Mouse (Mus musculus) splenic B cell, adult 2 months (primary cell): ENCODE data around the gene Col4a3.

Experiments used
- DNase-seq: peaks from one replicate; pipeline ENCODE4 v3.0.0-alpha.2; 2011; ENCODE audit warnings: low read depth, low spot score
- H3K27me3 ChIP-seq: 2 replicates; pipeline ENCODE4 v1.6.1; 2012; ENCODE audit warnings: mild to moderate bottlenecking, low read length, moderate library complexity, mixed read lengths; ENCODE audit not compliant: control insufficient read depth, poor library complexity, insufficient read depth, severe bottlenecking
- H3K36me3 ChIP-seq: 2 replicates; pipeline ENCODE4 v1.6.1; 2012; ENCODE audit warnings: mild to moderate bottlenecking, low read length, moderate library complexity, mixed read lengths; ENCODE audit not compliant: control insufficient read depth, poor library complexity, insufficient read depth, severe bottlenecking

Gene Col4a3

GRCm38 (mm10) chr1:82578320-82578719, 8.4 kb upstream of the Col4a3 start:
- no peak for DNase-seq
- Histone ChIP-seq H3K27me3 (no peaks in the 10 kb centered on the region), H3K36me3 (no peaks in the 10 kb centered on the region)

DNA sequence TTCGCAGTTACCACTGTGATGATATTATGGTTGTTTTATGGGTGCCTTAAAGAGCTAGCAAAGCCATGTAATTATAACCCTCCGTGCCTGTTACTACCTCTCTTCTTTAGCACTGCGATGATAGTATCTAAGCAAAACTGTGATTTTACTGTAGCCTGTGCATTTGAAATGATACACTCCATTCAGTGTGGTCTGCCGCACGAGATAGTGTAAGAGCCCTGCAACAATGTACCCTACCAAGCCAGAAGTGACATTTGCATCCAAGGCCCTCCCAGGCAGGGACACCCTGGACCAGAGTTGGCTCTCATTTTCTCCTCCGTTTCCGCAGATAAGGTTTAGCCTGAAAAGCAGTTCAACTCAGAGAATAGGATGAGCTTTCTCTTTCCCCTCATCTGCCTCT, 740 bp upstream of the Col4a3 start:
- no peaks in the 10 kb centered on the region; the same call in 1 of the 2 replicates for H3K27me3 ChIP-seq
- no peak for DNase-seq

GRCm38 (mm10) chr1:82590266-82590665, 3.5 kb downstream of the Col4a3 start:
- H3K36me3 ChIP-seq, result no peaks in the 10 kb centered on the region
- DNase-seq, result no peak
- H3K27me3 ChIP-seq, result no peaks in the 10 kb centered on the region; the same call in 1 of the 2 replicates

More for the DNA sequence above, 740 bp upstream of the Col4a3 start:
- H3K36me3 ChIP-seq, result no peaks in the 10 kb centered on the region

- Histone ChIP-seq H3K36me3 (no peaks in the 10 kb centered on the region), H3K27me3 (no peaks in the 10 kb centered on the region)
- DNase-seq, result no peak
These were observed 10.3 kb downstream of the Col4a3 start for GRCm38 (mm10) chr1:82596864-82597596.

- H3K36me3 ChIP-seq, result no peaks in the 10 kb centered on the region
- H3K27me3 ChIP-seq, result no peaks in the 10 kb centered on the region
- no peak for DNase-seq
These were observed 16.7 kb downstream of the Col4a3 start for GRCm38 (mm10) chr1:82603198-82603950.

GRCm38 (mm10) chr1:82605347-82605746, 18.6 kb downstream of the Col4a3 start:
- Histone ChIP-seq H3K27me3 (no peaks in the 10 kb centered on the region), H3K36me3 (no peaks in the 10 kb centered on the region)
- no peak for DNase-seq

- Histone ChIP-seq H3K36me3 (no peaks in the 10 kb centered on the region), H3K27me3 (no peaks in the 10 kb centered on the region)
- no peak for DNase-seq
These were observed 19.1 kb downstream of the Col4a3 start for GRCm38 (mm10) chr1:82605856-82606255.

- no peak for DNase-seq
- H3K36me3 ChIP-seq, result no peaks in the 10 kb centered on the region
- no peaks in the 10 kb centered on the region for H3K27me3 ChIP-seq
These were observed 22.0 kb downstream of the Col4a3 start for GRCm38 (mm10) chr1:82608646-82609262.

GRCm38 (mm10) chr1:82612061-82612660, 25.4 kb downstream of the Col4a3 start:
- DNase-seq, result no peak
- H3K36me3 ChIP-seq, result no peaks in the 10 kb centered on the region
- no peaks in the 10 kb centered on the region for H3K27me3 ChIP-seq

GRCm38 (mm10) chr1:82618001-82618400, 31.3 kb downstream of the Col4a3 start:
- Histone ChIP-seq H3K36me3 (no peaks in the 10 kb centered on the region), H3K27me3 (no peaks in the 10 kb centered on the region)
- no peak for DNase-seq

DNA sequence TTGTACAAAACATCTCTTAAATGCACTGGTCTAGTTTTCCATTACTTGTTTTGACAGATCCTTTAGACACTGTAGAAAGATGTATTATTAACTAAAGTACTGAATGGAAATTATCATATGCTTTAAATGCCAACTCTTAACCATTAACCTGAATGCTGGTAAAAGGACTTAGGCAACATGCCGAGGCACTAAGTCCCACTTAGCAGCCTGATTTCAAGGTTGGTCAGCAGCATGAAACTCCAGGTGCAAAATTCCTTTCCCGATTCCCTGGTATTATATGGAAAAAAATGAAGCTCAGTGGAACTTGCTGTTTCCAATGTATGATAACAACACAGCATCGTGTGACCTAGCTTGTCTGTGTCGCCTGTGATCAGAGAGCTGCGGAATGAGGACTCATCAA, 31.9 kb downstream of the Col4a3 start:
- no peaks in the 10 kb centered on the region for H3K27me3 ChIP-seq
- no peaks in the 10 kb centered on the region for H3K36me3 ChIP-seq
- DNase-seq, result no peak

- Histone ChIP-seq H3K27me3 (no peaks in the 10 kb centered on the region), H3K36me3 (no peaks in the 10 kb centered on the region)
- no peak for DNase-seq
These were observed 33.3 kb downstream of the Col4a3 start for GRCm38 (mm10) chr1:82619981-82620380.

DNA sequence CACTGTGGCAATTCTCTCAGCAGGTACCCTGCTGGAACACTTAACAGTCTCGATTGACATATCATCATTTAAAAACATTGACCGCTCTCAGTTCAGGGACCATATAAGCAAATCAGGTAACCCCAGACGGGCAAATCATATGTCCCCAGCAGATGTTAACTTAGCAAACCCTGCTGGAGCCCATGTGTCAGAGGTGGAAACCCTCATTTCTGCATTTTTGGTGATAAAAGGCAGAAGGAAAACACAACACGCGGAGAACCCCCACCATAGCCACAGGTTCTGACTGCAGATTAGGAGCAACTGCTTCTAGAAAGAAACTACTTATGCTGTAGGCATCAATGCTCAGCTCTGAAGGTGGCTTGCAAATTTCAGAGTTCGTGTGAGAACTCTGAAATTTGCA, 38.2 kb downstream of the Col4a3 start:
- Histone ChIP-seq H3K36me3 (no peaks in the 10 kb centered on the region), H3K27me3 (no peaks in the 10 kb centered on the region)
- no peak for DNase-seq

- no peak for DNase-seq
- no peaks in the 10 kb centered on the region for H3K36me3 ChIP-seq
- no peaks in the 10 kb centered on the region for H3K27me3 ChIP-seq
These were observed 38.8 kb downstream of the Col4a3 start for GRCm38 (mm10) chr1:82625474-82625873.

DNA sequence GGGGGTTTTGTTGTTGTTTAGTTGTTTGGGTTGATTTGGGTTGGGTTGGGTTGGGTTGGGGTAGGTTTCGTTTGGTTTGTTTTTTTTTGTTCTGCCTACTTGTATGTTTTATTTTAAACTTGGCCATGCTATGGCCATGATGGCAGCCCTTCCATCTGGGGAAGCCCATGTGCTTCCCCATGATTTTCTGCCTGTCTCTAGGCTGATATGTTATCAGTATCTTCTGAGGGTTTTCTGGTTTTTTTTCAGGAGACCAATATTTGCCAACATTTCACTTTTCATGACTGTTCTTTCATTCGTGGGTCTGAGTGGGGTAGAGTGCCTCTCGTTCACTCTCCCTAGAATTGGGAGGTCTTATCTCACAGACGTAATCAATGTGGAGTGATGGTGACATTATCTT, 40.9 kb downstream of the Col4a3 start:
- DNase-seq, result no peak
- no peaks in the 10 kb centered on the region for H3K27me3 ChIP-seq
- H3K36me3 ChIP-seq, result no peaks in the 10 kb centered on the region
